Mouse (Mus musculus) urinary bladder, postnatal 14 days (tissue): Measurements from ENCODE around the gene Shisa7.
A peak's percentile ranks its signal among the peaks of the same experiment; 100 is the strongest.
"Not testable (repeated sequence)": the region's sequence is repeated elsewhere in the genome, so short reads cannot be mapped to it uniquely, and the experiment has no call there.

ENCODE experiments used
- DNase-seq: peaks from one replicate; pipeline ENCODE4 v3.0.0; 2021; ENCODE audit warnings: low spot score

Gene Shisa7

GRCm38 (mm10) chr7:4844917-4845309 lies 417 bp upstream of the Shisa7 start:
- DNase-seq, result peak; percentile 47

GRCm38 (mm10) chr7:4843604-4844244 lies 772 bp downstream of the Shisa7 start:
- DNase-seq, result no peak

GRCm38 (mm10) chr7:4842634-4843131 lies 1.8 kb downstream of the Shisa7 start:
- no peak for DNase-seq

- no peak for DNase-seq
Observed at GRCm38 (mm10) chr7:4842077-4842476, 2.4 kb downstream of the Shisa7 start.

GRCm38 (mm10) chr7:4837639-4838038 lies 6.9 kb downstream of the Shisa7 start:
- no peak for DNase-seq

GRCm38 (mm10) chr7:4836351-4836792 lies 8.1 kb downstream of the Shisa7 start:
- DNase-seq, result peak; percentile 71

- DNase-seq, result no peak
Observed at GRCm38 (mm10) chr7:4835631-4836327, 8.7 kb downstream of the Shisa7 start.

- no peak for DNase-seq
Observed at GRCm38 (mm10) chr7:4830476-4830875, 14.0 kb downstream of the Shisa7 start.

GRCm38 (mm10) chr7:4825365-4825764 lies 19.1 kb downstream of the Shisa7 start:
- DNase-seq, result no peak

GRCm38 (mm10) chr7:4822162-4822907 lies 22.2 kb downstream of the Shisa7 start:
- DNase-seq, result no peak

GRCm38 (mm10) chr7:4821690-4822089 lies 22.8 kb downstream of the Shisa7 start:
- no peak for DNase-seq

GRCm38 (mm10) chr7:4820925-4821324 lies 23.6 kb downstream of the Shisa7 start:
- DNase-seq, result not testable (repeated sequence)

GRCm38 (mm10) chr7:4816559-4816958 lies 27.9 kb downstream of the Shisa7 start:
- no peak for DNase-seq

- DNase-seq, result no peak
Observed at GRCm38 (mm10) chr7:4813105-4813791, 31.2 kb downstream of the Shisa7 start.

- DNase-seq, result peak; percentile 98
Observed at GRCm38 (mm10) chr7:4812303-4813104, 32.0 kb downstream of the Shisa7 start, which contains the start of gene Ube2s. Gene Ube2s (minus strand): TSS chr7:4812590.

- DNase-seq, result peak; percentile 36
Observed at GRCm38 (mm10) chr7:4811842-4812302, 32.6 kb downstream of the Shisa7 start.

- not testable (repeated sequence) for DNase-seq
Observed at GRCm38 (mm10) chr7:4811131-4811530, 33.4 kb downstream of the Shisa7 start.

GRCm38 (mm10) chr7:4806716-4807115 lies 37.8 kb downstream of the Shisa7 start:
- DNase-seq, result no peak

- no peak for DNase-seq
Observed at GRCm38 (mm10) chr7:4802247-4802646, 42.2 kb downstream of the Shisa7 start.

GRCm38 (mm10) chr7:4795767-4796433 lies 48.6 kb downstream of the Shisa7 start:
- no peak for DNase-seq
